Mouse (Mus musculus) G1E (cell line): ENCODE data around the gene Fdx1.

Experiments
- CTCF ChIP-seq: IDR thresholded peaks from 2 replicates; pipeline ENCODE4 v1.5.1; 2012; ENCODE audit warnings: low read depth, low read length, inconsistent platforms, mixed read lengths
- GATA1 ChIP-seq: IDR thresholded peaks from 2 replicates; pipeline ENCODE4 v1.6.1; 2012; ENCODE audit warnings: borderline replicate concordance, low read length, inconsistent platforms, mixed read lengths
- POLR2AphosphoS5 ChIP-seq: IDR thresholded peaks from 2 replicates; pipeline ENCODE4 v1.6.1; 2012; ENCODE audit warnings: low read depth, low read length, inconsistent platforms; ENCODE audit not compliant: insufficient replicate concordance

DNA sequence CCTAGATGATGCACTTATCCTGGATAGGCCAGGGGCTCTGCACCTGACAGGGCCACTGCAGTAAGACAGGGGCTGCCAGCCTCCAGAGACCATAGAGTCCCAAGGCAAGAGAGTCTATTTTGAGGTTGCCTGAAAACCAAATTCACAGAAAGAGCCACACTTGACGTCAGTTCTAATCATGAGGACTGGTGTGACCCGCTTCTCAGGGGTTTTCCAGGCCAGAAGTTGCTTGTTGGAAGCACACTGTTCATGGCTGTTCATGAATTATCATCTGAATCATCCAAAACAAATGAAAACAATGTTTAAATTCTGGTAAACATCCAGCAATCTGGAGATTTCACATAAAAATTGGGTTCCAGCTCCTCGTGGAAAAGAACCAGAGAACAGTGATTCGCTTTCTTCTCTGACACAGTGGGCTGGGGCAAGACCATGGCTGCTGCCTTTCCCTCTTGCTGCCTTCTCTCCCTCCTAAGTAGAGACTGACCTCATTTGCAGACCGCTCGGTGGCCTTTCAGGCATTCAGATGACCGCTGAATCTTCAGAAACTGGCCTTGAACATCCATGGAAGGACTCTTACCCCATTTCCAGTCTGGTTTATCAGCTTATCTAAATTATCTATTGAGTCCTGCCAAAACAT is 32.2 kb downstream of the Fdx1 start:
- TF ChIP-seq CTCF (no peak), POLR2AphosphoS5 (no peak), GATA1 (no peak)
